Mouse (Mus musculus) CH12.LX (cell line): ENCODE measurements around the gene Srcap. TPM values are rescaled to one million over a fixed set of nuclear protein-coding genes. Genes with fewer than 3 reads are reported as not detected.

Experiments used
- DNase-seq: peaks from one replicate; pipeline ENCODE4 v3.0.0-alpha.2; 2013; ENCODE audit errors: extremely low read depth
- H3K27ac ChIP-seq: 2 replicates; pipeline ENCODE4 v1.5.1; 2012; ENCODE audit warnings: low read depth, mild to moderate bottlenecking, control low read depth, moderate library complexity; ENCODE audit not compliant: insufficient read depth
- H3K27me3 ChIP-seq: replicated peaks from 2 replicates; pipeline ENCODE3; 2012; ENCODE audit warnings: inconsistent platforms
- H3K36me3 ChIP-seq, 2 experiments: replicated peaks in 1 of 2; 2 replicates each; pipeline versions ENCODE3 to v1.6.1; 2012; ENCODE audit warnings: inconsistent platforms in 1 of 2, low read length in 1 of 2, mild to moderate bottlenecking in 1 of 2, mixed read lengths in 1 of 2, moderate library complexity in 1 of 2; ENCODE audit not compliant: control insufficient read depth in 1 of 2, insufficient read depth in 1 of 2
- H3K4me1 ChIP-seq, 2 experiments: 2 replicates each; pipeline ENCODE4 v1.6.1; 2012; ENCODE audit warnings: inconsistent platforms in 1 of 2, moderate library complexity in 1 of 2; ENCODE audit not compliant: insufficient read depth in 2 of 2, control insufficient read depth in 1 of 2
- H3K4me2 ChIP-seq: 2 replicates; pipeline ENCODE4 v1.6.1; 2012; ENCODE audit warnings: low read depth, mild to moderate bottlenecking, control low read depth; ENCODE audit not compliant: poor library complexity, insufficient read depth, severe bottlenecking
- H3K4me3 ChIP-seq, 3 experiments: fragments of 150-350 bp in 1 of 3; sonication (generic) in 1 of 3; replicated peaks in 1 of 3; 2 replicates each; pipeline versions ENCODE3 to v1.5.1; 2011 to 2012; ENCODE audit warnings: low read depth in 2 of 3, low read length in 2 of 3, mild to moderate bottlenecking in 2 of 3, moderate library complexity in 2 of 3, control low read depth in 1 of 3, improper control_type of control experiment in 1 of 3, inconsistent platforms in 1 of 3, mixed read lengths in 1 of 3; ENCODE audit not compliant: poor library complexity in 1 of 3
- H3K79me2 ChIP-seq: replicated peaks from 2 replicates; pipeline ENCODE4 v1.6.1; 2012; ENCODE audit warnings: mild to moderate bottlenecking, moderate library complexity; ENCODE audit not compliant: control insufficient read depth, poor library complexity, insufficient read depth, severe bottlenecking; ENCODE audit errors: extremely low read depth
- H3K9ac ChIP-seq: 2 replicates; pipeline ENCODE4 v1.6.1; 2012; ENCODE audit warnings: low read depth, mild to moderate bottlenecking, control low read depth, moderate library complexity; ENCODE audit not compliant: insufficient read depth
- H3K9me3 ChIP-seq: replicated peaks from 2 replicates; pipeline ENCODE3; 2012; ENCODE audit warnings: low read length, inconsistent platforms, mixed read lengths
- BHLHE40 ChIP-seq: IDR thresholded peaks from 2 replicates; pipeline ENCODE4 v1.6.1; 2011; ENCODE audit warnings: mild to moderate bottlenecking, low read depth, low read length, improper control_type of control experiment
- CHD2 ChIP-seq: IDR thresholded peaks from 2 replicates; pipeline ENCODE4 v1.6.1; 2011; ENCODE audit warnings: low read length, improper control_type of control experiment
- CTCF ChIP-seq, 2 experiments: IDR thresholded peaks in 1 of 2; conservative IDR thresholded peaks in 1 of 2; 2 replicates each; pipeline ENCODE4 v1.5.1; 2011 to 2012; ENCODE audit warnings: low read depth in 2 of 2, low read length in 2 of 2, improper control_type of control experiment in 1 of 2, inconsistent platforms in 1 of 2, mild to moderate bottlenecking in 1 of 2, moderate library complexity in 1 of 2
- E2F4 ChIP-seq: IDR thresholded peaks from 2 replicates; pipeline ENCODE4 v1.6.1; 2011; ENCODE audit warnings: low read depth, low read length, improper control_type of control experiment; ENCODE audit not compliant: insufficient replicate concordance
- ELF1 ChIP-seq: IDR thresholded peaks from 2 replicates; pipeline ENCODE4 v1.6.1; 2014; ENCODE audit warnings: low read depth, mild to moderate bottlenecking, inconsistent platforms, low read length, improper control_type of control experiment
- EP300 ChIP-seq: IDR thresholded peaks from 2 replicates; pipeline ENCODE4 v1.6.1; 2011; ENCODE audit warnings: low read length, improper control_type of control experiment
- ETS1 ChIP-seq: conservative IDR thresholded peaks from 2 replicates; pipeline ENCODE4 v1.6.1; 2012; ENCODE audit warnings: low read depth, mild to moderate bottlenecking, inconsistent platforms, low read length, improper control_type of control experiment, moderate library complexity
- GABPA ChIP-seq: IDR thresholded peaks from 2 replicates; pipeline ENCODE4 v1.6.1; 2012; ENCODE audit warnings: low read depth, low read length, improper control_type of control experiment, inconsistent platforms; ENCODE audit not compliant: insufficient replicate concordance
- HCFC1 ChIP-seq: IDR thresholded peaks from 2 replicates; pipeline ENCODE4 v1.6.1; 2012; ENCODE audit warnings: low read depth, mild to moderate bottlenecking, inconsistent platforms, low read length, improper control_type of control experiment
- JUN ChIP-seq: IDR thresholded peaks from 2 replicates; pipeline ENCODE4 v1.6.1; 2011; ENCODE audit warnings: low read depth, mild to moderate bottlenecking, low read length, improper control_type of control experiment, moderate library complexity; ENCODE audit not compliant: insufficient read depth
- KAT2A ChIP-seq: IDR thresholded peaks from 2 replicates; pipeline ENCODE4 v1.6.1; 2012; ENCODE audit warnings: low read length, improper control_type of control experiment, inconsistent platforms; ENCODE audit not compliant: insufficient replicate concordance
- MAFK ChIP-seq: IDR thresholded peaks from 2 replicates; pipeline ENCODE4 v1.6.1; 2011; ENCODE audit warnings: low read length, improper control_type of control experiment; ENCODE audit not compliant: insufficient replicate concordance
- MAX ChIP-seq: IDR thresholded peaks from 2 replicates; pipeline ENCODE4 v1.6.1; 2011; ENCODE audit warnings: low read length, improper control_type of control experiment
- MAZ ChIP-seq: IDR thresholded peaks from 2 replicates; pipeline ENCODE4 v1.6.1; 2012; ENCODE audit warnings: low read depth, mild to moderate bottlenecking, inconsistent platforms, low read length, improper control_type of control experiment, moderate library complexity
- MXI1 ChIP-seq: IDR thresholded peaks from 2 replicates; pipeline ENCODE4 v1.6.1; 2011; ENCODE audit warnings: mild to moderate bottlenecking, low read depth, low read length, improper control_type of control experiment
- MYC ChIP-seq: IDR thresholded peaks from 2 replicates; pipeline ENCODE4 v1.6.1; 2011; ENCODE audit warnings: low read depth, mild to moderate bottlenecking, improper control_type of control experiment, low read length
- NRF1 ChIP-seq: IDR thresholded peaks from 2 replicates; pipeline ENCODE4 v1.6.1; 2014; ENCODE audit warnings: low read depth, mild to moderate bottlenecking, inconsistent platforms, low read length, improper control_type of control experiment, moderate library complexity
- PAX5 ChIP-seq: IDR thresholded peaks from 2 replicates; pipeline ENCODE4 v1.6.1; 2012; ENCODE audit warnings: low read length, inconsistent platforms, mixed read lengths
- POLR2AphosphoS2 ChIP-seq: IDR thresholded peaks from 2 replicates; pipeline ENCODE4 v1.6.1; 2011; ENCODE audit warnings: low read depth, low read length, improper control_type of control experiment
- SIN3A ChIP-seq: IDR thresholded peaks from 2 replicates; pipeline ENCODE4 v1.6.1; 2012; ENCODE audit warnings: low read length, improper control_type of control experiment, inconsistent platforms
- SMC3 ChIP-seq: IDR thresholded peaks from 2 replicates; pipeline ENCODE4 v1.6.1; 2011; ENCODE audit warnings: low read depth, low read length, improper control_type of control experiment
- TBP ChIP-seq: conservative IDR thresholded peaks from 2 replicates; pipeline ENCODE4 v1.6.1; 2011; ENCODE audit warnings: low read depth, low read length, improper control_type of control experiment
- TCF12 ChIP-seq: IDR thresholded peaks from 2 replicates; pipeline ENCODE4 v1.6.1; 2014; ENCODE audit warnings: low read depth, mild to moderate bottlenecking, inconsistent platforms, low read length, improper control_type of control experiment
- UBTF ChIP-seq: IDR thresholded peaks from 2 replicates; pipeline ENCODE4 v1.6.1; 2012; ENCODE audit warnings: low read depth, mild to moderate bottlenecking, inconsistent platforms, low read length, improper control_type of control experiment, moderate library complexity
- USF2 ChIP-seq: conservative IDR thresholded peaks from 2 replicates; pipeline ENCODE4 v1.6.1; 2011; ENCODE audit warnings: low read depth, low read length, improper control_type of control experiment
- ZKSCAN1 ChIP-seq: IDR thresholded peaks from 2 replicates; pipeline ENCODE4 v1.6.1; 2012; ENCODE audit warnings: low read depth, inconsistent platforms, low read length, improper control_type of control experiment, borderline replicate concordance
- ZNF384 ChIP-seq: IDR thresholded peaks from 2 replicates; pipeline ENCODE4 v1.6.1; 2012; ENCODE audit warnings: low read depth, low read length, improper control_type of control experiment, inconsistent platforms
- dilution Hi-C: fragments of 300-500 bp; cut with MboI; formaldehyde crosslinking; loops from 2 replicates; pipeline ENCODE4 v1.14.3; 2020; ENCODE audit warnings: low sequenced_read_pairs; ENCODE audit not compliant: extremely low pct_unique_long_range_greater_than_20kb, extremely low pct_ligation_motif_present
- in situ Hi-C: fragments of 300-500 bp; cut with MboI; formaldehyde crosslinking; loops from 3 replicates; pipeline ENCODE4 v1.14.3; 2019; ENCODE audit warnings: low sequenced_read_pairs, low pct_ligation_motif_present, low pct_unique_long_range_greater_than_20kb, mixed read lengths
- polyA plus RNA-seq: library from polyadenylated mRNA; unstranded; fragments of >175 nt; gene quantifications from 2 replicates; pipeline ENCODE4 v1.2.1, GENCODE M21; 2012; ENCODE audit warnings: low read depth; ENCODE audit not compliant: insufficient read length
- total RNA-seq, 2 experiments: library from RNA; depleted of rRNA; stranded (reverse); fragments of 300-350 nt in 1 of 2; fragments of >200 nt in 1 of 2; gene quantifications; 2 replicates each; pipeline ENCODE4 v1.2.3; 2012 to 2014

Srcap gene
- total and polyA plus RNA-seq, 3 experiments, result 4.1 to 28.1 (median 19.9) TPM

DNA sequence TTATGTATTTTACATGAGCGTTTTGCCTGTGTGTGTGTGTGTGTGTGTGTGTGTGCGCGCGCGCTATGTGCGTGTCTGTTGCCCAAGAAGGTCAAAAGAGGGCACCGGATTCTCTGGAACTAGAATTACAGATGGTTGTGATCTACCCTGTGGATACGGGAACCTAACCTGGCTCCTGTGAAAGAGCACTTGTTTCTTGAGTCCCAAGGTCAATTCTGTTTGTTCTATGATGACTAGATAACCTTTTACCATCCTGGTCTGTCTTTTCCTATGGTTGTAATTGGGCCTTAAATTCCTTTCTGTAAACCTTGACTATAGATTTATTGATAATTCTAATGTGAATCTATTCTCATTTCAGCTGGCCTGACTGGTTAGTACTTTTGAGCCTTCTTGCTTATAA is 39.8 kb downstream of the Srcap start:
- H3K36me3 ChIP-seq, result peaks cover 58 to 88% of the 10 kb centered on the region in 2 experiments
- H3K9me3 ChIP-seq, result no peaks in the 10 kb centered on the region
- TF ChIP-seq HCFC1, result no peak
- no peak for TF ChIP-seq EP300
- TF ChIP-seq UBTF, result no peak
- TF ChIP-seq POLR2AphosphoS2, result no peak
- no peak for TF ChIP-seq TBP
- no peak for TF ChIP-seq NRF1
- TF ChIP-seq USF2, result no peak
- no peak for TF ChIP-seq MAZ
- no peak for TF ChIP-seq MXI1
- TF ChIP-seq SIN3A, result no peak
- TF ChIP-seq ELF1, result no peak
- no peak for TF ChIP-seq CTCF (conservative IDR thresholded peaks at IDR 0.05 in 1 of 2, IDR thresholded peaks at IDR 0.05 in 1 of 2; ENCODE audit: low read depth in 2 of 2, low read length in 2 of 2)
- TF ChIP-seq PAX5, result no peak
- TF ChIP-seq MYC, result no peak
- TF ChIP-seq, all 38 proteins: peak for 0
- no peak for DNase-seq
- dilution Hi-C loops, result no loop called here
- in situ Hi-C loops, result no loop called here
- H3K4me1 ChIP-seq, result no peaks in the 10 kb centered on the region
- no peak overlapping the region for H3K27ac ChIP-seq
- no peak overlapping the region for H3K4me3 ChIP-seq
- no peak overlapping the region for H3K9ac ChIP-seq
- no peaks in the 10 kb centered on the region for H3K27me3 ChIP-seq
- no peak overlapping the region for H3K4me2 ChIP-seq
- 0 out of 2 replicates have a peak, but pooled peaks cover 4% of the 10 kb centered on the region for H3K79me2 ChIP-seq

- no peaks in the 10 kb centered on the region for H3K9me3 ChIP-seq
- dilution Hi-C loops, result no loop called here
- H3K36me3 ChIP-seq, result peaks cover 49 to 85% of the 10 kb centered on the region in 2 experiments
- TF ChIP-seq MAFK (no peak), ZNF384 (no peak), E2F4 (no peak), MYC (no peak), SMC3 (no peak), KAT2A (no peak), BHLHE40 (no peak), CHD2 (no peak), SIN3A (no peak), ETS1 (no peak), POLR2AphosphoS2 (no peak), MXI1 (no peak), TCF12 (no peak), GABPA (no peak), JUN (no peak), ZKSCAN1 (no peak), MAX (no peak), UBTF (no peak)
- TF ChIP-seq, all 38 proteins: peak for 0
- Histone ChIP-seq H3K27ac (no peak overlapping the region), H3K4me2 (no peak overlapping the region), H3K79me2 (no peaks in the 10 kb centered on the region), H3K27me3 (no peaks in the 10 kb centered on the region), H3K4me3 (no peak overlapping the region), H3K9ac (no peak overlapping the region), H3K4me1 (no peaks in the 10 kb centered on the region)
- in situ Hi-C loops, result loop anchor here (5.0 kb wide), 1 partner anchor 33 kb away; no protein-coding TSS in a partner anchor
- DNase-seq, result no peak
Measured at GRCm38 (mm10) chr7:127560580-127560979, 48.8 kb downstream of the Srcap start.
